Mouse (Mus musculus) testis, adult 2 months (tissue): Measurements from ENCODE around the gene Shox2. TPM values are rescaled to one million over a fixed set of nuclear protein-coding genes. Genes with fewer than 3 reads are reported as not detected.

ENCODE experiments used
- H3K27ac ChIP-seq: fragments of 200-500 bp; 2 replicates; pipeline ENCODE4 v1.5.1; 2012; ENCODE audit warnings: low read depth, low read length; ENCODE audit not compliant: control insufficient read depth, insufficient read depth
- H3K27me3 ChIP-seq: fragments of 200-500 bp; 2 replicates; pipeline ENCODE4 v1.6.1; 2012; ENCODE audit warnings: mild to moderate bottlenecking, low read length, moderate library complexity; ENCODE audit not compliant: control insufficient read depth, insufficient read depth
- H3K36me3 ChIP-seq: fragments of 200-500 bp; 2 replicates; pipeline ENCODE4 v1.6.1; 2012; ENCODE audit warnings: mild to moderate bottlenecking, low read length; ENCODE audit not compliant: control insufficient read depth, insufficient read depth
- H3K4me1 ChIP-seq: fragments of 200-500 bp; 2 replicates; pipeline ENCODE4 v1.6.1; 2012; ENCODE audit warnings: low read length; ENCODE audit not compliant: control insufficient read depth, insufficient read depth
- H3K4me3 ChIP-seq: fragments of 200-500 bp; 2 replicates; pipeline ENCODE4 v1.5.1; 2012; ENCODE audit warnings: low read depth, mild to moderate bottlenecking, low read length, moderate library complexity, mixed read lengths; ENCODE audit not compliant: control insufficient read depth
- CTCF ChIP-seq: fragments of 200-500 bp; IDR thresholded peaks from 2 replicates; pipeline ENCODE4 v1.5.1; 2012; ENCODE audit warnings: low read depth, mild to moderate bottlenecking, inconsistent platforms, low read length, moderate library complexity; ENCODE audit not compliant: control insufficient read depth, insufficient read depth, insufficient replicate concordance
- POLR2A ChIP-seq: fragments of 200-500 bp; IDR thresholded peaks from 2 replicates; pipeline ENCODE4 v1.6.1; 2012; ENCODE audit warnings: low read depth, mild to moderate bottlenecking, inconsistent platforms, low read length, moderate library complexity; ENCODE audit not compliant: control insufficient read depth
- polyA plus RNA-seq: library from polyadenylated mRNA; depleted of rRNA; stranded (reverse); fragments of >200 nt; gene quantifications from 2 replicates; pipeline ENCODE4 v1.2.3, GENCODE M21; 2012; rRNA removed

Shox2 gene
- polyA plus RNA-seq, 1 experiment = 0.09 TPM

DNA sequence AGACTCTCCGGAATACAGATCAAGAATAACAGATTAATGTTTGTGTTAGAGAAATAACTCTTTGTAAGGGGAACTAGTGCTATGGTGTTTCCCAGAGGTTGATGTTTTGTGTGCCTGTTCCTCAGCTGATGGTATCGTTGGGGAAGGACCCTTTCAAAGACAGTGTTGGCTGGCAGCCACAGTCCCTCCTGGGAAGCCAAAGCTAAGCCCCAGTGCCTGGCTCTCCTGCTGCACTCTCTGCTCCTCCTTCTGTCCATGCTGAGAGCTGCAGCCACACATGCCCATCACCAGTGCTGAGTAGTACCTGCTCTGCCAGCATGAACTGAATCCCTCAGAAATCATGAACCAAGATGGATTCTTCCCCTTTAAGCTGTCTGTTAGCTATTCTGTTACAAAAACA lies 26.4 kb downstream of the Shox2 start:
- no peak; the same call in 1 of the 2 replicates for TF ChIP-seq CTCF
- Histone ChIP-seq H3K27me3 (no peaks in the 10 kb centered on the region), H3K4me1 (no peaks in the 10 kb centered on the region), H3K27ac (no peak overlapping the region), H3K36me3 (no peaks in the 10 kb centered on the region), H3K4me3 (no peak overlapping the region)

DNA sequence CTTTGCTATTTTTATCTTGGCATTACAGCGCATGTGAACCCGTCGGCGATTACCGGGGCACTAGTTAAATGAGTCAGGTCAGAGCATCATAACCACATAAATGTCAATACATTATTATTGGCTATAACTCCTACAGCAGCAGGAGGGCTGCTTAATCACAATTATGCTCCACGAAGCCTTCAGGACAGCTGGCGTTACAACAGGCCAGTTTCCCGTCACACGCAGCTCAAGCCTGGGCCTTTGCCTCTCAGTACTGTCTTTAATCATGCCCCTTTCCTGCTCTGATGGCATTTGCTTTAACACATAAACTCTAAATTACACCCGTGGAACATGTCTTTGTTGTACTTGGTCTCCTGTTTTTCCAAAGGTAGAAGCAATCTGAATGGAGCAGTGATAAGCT lies 41.9 kb downstream of the Shox2 start:
- no peak overlapping the region for H3K27ac ChIP-seq
- no peak overlapping the region for H3K4me3 ChIP-seq
- no peaks in the 10 kb centered on the region for H3K36me3 ChIP-seq
- H3K4me1 ChIP-seq = no peaks in the 10 kb centered on the region
- H3K27me3 ChIP-seq = no peaks in the 10 kb centered on the region
- TF ChIP-seq CTCF (no peak), POLR2A (no peak)

DNA sequence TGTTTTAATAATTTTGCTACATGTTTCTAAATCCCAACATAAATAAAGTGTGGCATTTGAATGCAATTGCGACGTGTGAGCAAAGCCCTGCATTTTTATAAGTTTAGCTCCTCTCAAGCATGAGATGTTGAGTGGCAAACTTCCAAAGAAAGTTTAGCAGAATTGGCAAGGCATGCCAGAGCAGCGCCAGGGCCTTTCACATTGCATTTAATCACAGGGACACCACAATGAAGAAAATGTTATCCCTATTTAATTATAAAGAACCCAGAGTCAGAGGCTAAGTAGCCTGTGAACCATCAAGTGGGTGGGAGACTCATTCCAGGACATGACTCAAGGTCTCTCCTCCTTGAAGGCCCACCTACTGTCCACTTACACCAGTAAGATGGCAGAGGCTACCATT lies 59.1 kb downstream of the Shox2 start:
- Histone ChIP-seq H3K27me3 (no peaks in the 10 kb centered on the region), H3K36me3 (no peaks in the 10 kb centered on the region), H3K4me3 (no peak overlapping the region), H3K27ac (no peak overlapping the region), H3K4me1 (no peaks in the 10 kb centered on the region)
- TF ChIP-seq POLR2A = no peak
- no peak for TF ChIP-seq CTCF

Other genes starting within 250 kb of the Shox2 start
- gene Rsrc1, start 381 bp downstream of the Shox2 start, polyA plus RNA-seq = 14.3 and 14.9 TPM in 2 replicates